Mouse (Mus musculus): ENCODE measurements around the gene Gm21294.
"Not testable (repeated sequence)": the region's sequence is repeated elsewhere in the genome, so short reads cannot be mapped to it uniquely, and the experiment has no call there.

Gm21294 gene

DNA sequence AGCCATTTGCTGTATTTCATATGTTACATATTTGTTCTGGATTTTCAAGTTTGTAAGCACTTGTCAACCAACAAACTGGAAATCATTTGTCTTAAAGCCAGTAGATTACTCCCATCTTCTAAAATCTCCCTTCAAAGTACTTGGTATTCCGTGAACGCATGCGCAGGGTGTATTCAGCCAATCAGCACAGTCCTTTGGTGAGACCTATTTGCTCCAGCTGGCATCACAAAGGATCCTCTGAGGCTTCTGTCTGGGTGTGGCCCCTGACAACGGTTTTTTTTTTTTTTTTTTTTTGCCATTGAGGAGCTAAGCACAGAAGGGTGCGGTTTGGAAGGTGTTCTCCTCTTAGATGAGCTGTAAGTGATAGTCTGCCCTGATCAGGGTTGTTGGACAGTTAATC lies at the start of gene Gm21294:
Gene Gm21294 (plus strand): TSS at position 301 of the 400 bp plus-strand sequence.
- DNase-seq = not testable (repeated sequence)

DNA sequence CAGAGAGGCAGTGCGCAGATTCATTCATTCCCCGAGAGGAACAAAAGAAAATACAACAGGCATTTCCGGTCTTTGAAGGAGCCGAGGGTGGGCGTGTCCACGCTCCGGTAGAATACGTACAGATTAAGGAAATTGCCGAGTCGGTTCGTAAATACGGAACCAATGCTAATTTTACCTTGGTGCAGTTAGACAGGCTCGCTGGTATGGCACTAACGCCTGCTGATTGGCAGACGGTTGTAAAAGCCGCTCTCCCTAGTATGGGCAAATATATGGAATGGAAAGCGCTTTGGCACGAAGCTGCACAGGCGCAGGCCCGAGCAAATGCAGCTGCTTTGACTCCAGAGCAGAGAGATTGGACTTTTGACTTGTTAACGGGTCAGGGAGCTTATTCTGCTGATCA lies 73.6 kb downstream of the Gm21294 start:
- DNase-seq = peak; percentile 2

Measured in kidney, postnatal 10 days (tissue).